Mouse (Mus musculus) liver, postnatal 0 days (tissue): ENCODE data around the gene Fbxo3.

Experiments
- CTCF ChIP-seq: sonication (generic); IDR thresholded peaks from 2 replicates; pipeline ENCODE4 v1.5.1; 2016; ENCODE audit warnings: antibody characterized with exemption, low read depth
- EP300 ChIP-seq: IDR thresholded peaks from 2 replicates; pipeline ENCODE4 v1.6.1; 2016; ENCODE audit warnings: antibody characterized with exemption, low read depth, mild to moderate bottlenecking

- no peak for TF ChIP-seq CTCF
- TF ChIP-seq EP300, result no peak
Observed at GRCm38 (mm10) chr2:104095741-104096213, 68.3 kb downstream of the Fbxo3 start, which contains the start of gene Cd59a.
